Comparison of ENCODE assay signal across 9 mouse cellular contexts in genomic region chr3:20198869-20199268, GRCm38 (mm10). TPM values are rescaled to one million over a fixed set of nuclear protein-coding genes. Genes with fewer than 3 reads are reported as not detected.
DNase-seq lines count a peak whose midpoint lies in the region; ATAC-seq and TF ChIP-seq lines count a peak whose summit lies in the region.
"Had no signal": no experiment of that assay in that cellular context is flagged by ENCODE, and none has a peak within 500 bp of the region (broad histone marks: within the 10 kb centered on the region; RNA-seq: fewer than 3 reads in every experiment).

No protein-coding gene starts in this region.

- H3K4me3 ChIP-seq in heart, embryonic 12.5 days: no peak overlapping the region
- H3K4me3 ChIP-seq in small intestine, adult 2 months (ENCODE audit: low read depth, low read length): no peak overlapping the region
- H3K4me3 ChIP-seq: megakaryocyte, embryonic 14.5 days had no signal

- H3K4me1 ChIP-seq in heart, embryonic 12.5 days (replicated peaks): peaks cover 6% of the 10 kb centered on the region
- no peaks in the 10 kb centered on the region for H3K4me1 ChIP-seq in small intestine, adult 2 months (ENCODE audit: control insufficient read depth, insufficient read depth, insufficient read length, low read length)

- DNase-seq in heart, adult 8-10 months (ENCODE audit: low spot score): peak; percentile 30
- peak; percentile 72 for DNase-seq in adrenal gland, postnatal 14 days
- peak; percentile 45 for DNase-seq in embryo, embryonic 9.5 days (ENCODE audit: extremely low spot score)
- peak; percentile 73 for DNase-seq in heart, postnatal 4 days
- DNase-seq in left cerebral cortex, adult 11 months (ENCODE audit: low spot score): peak; percentile 17
- peak; percentile 74 for DNase-seq in mesoderm, embryonic 11.5 days (ENCODE audit: low read depth, low spot score)

- H3K9ac ChIP-seq in heart, embryonic 12.5 days: no peak overlapping the region

- no peaks in the 10 kb centered on the region for H3K36me3 ChIP-seq in heart, embryonic 12.5 days
- no peaks in the 10 kb centered on the region for H3K36me3 ChIP-seq in small intestine, adult 2 months (ENCODE audit: control insufficient read depth, insufficient read depth, low read length)

- TF ChIP-seq POLR2A in small intestine, adult 2 months (IDR thresholded peaks at IDR 0.05; ENCODE audit: low read depth, low read length): no peak

- 27% methylated on average over 6 of the region's 6 CpGs for WGBS in heart, embryonic 12.5 days
- 20% methylated on average over 6 of the region's 6 CpGs for WGBS in small intestine, adult 2 months

- no peak overlapping the region for H3K27ac ChIP-seq in heart, embryonic 12.5 days (ENCODE audit: poor library complexity, severe bottlenecking)
- H3K27ac ChIP-seq in small intestine, adult 2 months (ENCODE audit: insufficient read depth, low read depth, low read length): no peak overlapping the region

- peak; percentile 74; the same call in 1 of the 2 replicates for TF ChIP-seq CTCF in small intestine, adult 2 months (IDR thresholded peaks at IDR 0.05; ENCODE audit: extremely low read depth, insufficient read length, insufficient replicate concordance, low read depth, low read length)

- H3K27me3 ChIP-seq in heart, embryonic 12.5 days (replicated peaks): no peaks in the 10 kb centered on the region
- H3K27me3 ChIP-seq in small intestine, adult 2 months (ENCODE audit: control insufficient read depth, insufficient read depth, low read length): no peaks in the 10 kb centered on the region
- H3K27me3 ChIP-seq: megakaryocyte, embryonic 14.5 days had no signal

- H3K9me3 ChIP-seq in heart, embryonic 12.5 days (replicated peaks): no peaks in the 10 kb centered on the region
- H3K9me3 ChIP-seq: megakaryocyte, embryonic 14.5 days had no signal

- ATAC-seq in heart, embryonic 12.5 days (ENCODE audit: insufficient number of reproducible peaks, low FRiP score): no peak; the same call in 1 of the 2 replicates

- H3K4me2 ChIP-seq in heart, embryonic 12.5 days: no peak overlapping the region

RNA-seq across cellular contexts. Expression of gene Cpa3, which starts 43.1 kb away (rescaled TPM):
- 1 to 10 TPM in 1 of 4 experiments, under 1 TPM in 3; 0.66 to 1.6 (median 0.88) TPM for total RNA-seq in heart, adult 8-10 months (2022)
- polyA plus RNA-seq in heart, embryonic 12.5 days (2016; fragmentation: Nextera tagmentation; extraction: Ambion mirVana): 0.53 and 0.54 TPM in 2 replicates
- 5.1 and 6.7 TPM in 2 replicates for total RNA-seq in adrenal gland, postnatal 14 days (2021)
- total RNA-seq in heart, postnatal 4 days (2021): 1 to 10 TPM; 6.4 to 9.2 TPM
- 0.18 TPM in 1 of 2 replicates, not detected in the other for polyA plus RNA-seq in small intestine, adult 2 months (2012; rRNA removed)

RNA-seq across cellular contexts. Expression of gene Gyg, which starts 43.8 kb away (rescaled TPM):
- total RNA-seq in heart, adult 8-10 months (2022): 100 to 1,000 TPM; 159 to 174 (median 169) TPM
- polyA plus RNA-seq in heart, embryonic 12.5 days (2016; fragmentation: Nextera tagmentation; extraction: Ambion mirVana): 687 and 707 TPM in 2 replicates
- 84.3 and 84.6 TPM in 2 replicates for total RNA-seq in adrenal gland, postnatal 14 days (2021)
- total RNA-seq in heart, postnatal 4 days (2021): 100 to 1,000 TPM; 226 to 231 TPM
- 3.3 and 4.3 TPM in 2 replicates for polyA plus RNA-seq in small intestine, adult 2 months (2012; rRNA removed)

Comparison
In these comparisons a context has a peak if more than half of its experiments do, and no peak if none do; other contexts are left out.
1. DNase-seq: peak in every context shown above with its lines; median percentile 74 in mesoderm, embryonic 11.5 days; 73 in heart, postnatal 4 days; 72 in adrenal gland, postnatal 14 days; 45 in embryo, embryonic 9.5 days; 30 in heart, adult 8-10 months; 17 in left cerebral cortex, adult 11 months.